Mouse (Mus musculus) liver, postnatal 0 days (tissue): ENCODE measurements at regions not wholly inside any gene's neighbourhood (a gene's known extent, or its start where the extent isn't known, plus 50 kb on each side); places are given as distances from the start of the nearest gene placed in this dataset.
"Not testable (repeated sequence)": the region's sequence is repeated elsewhere in the genome, so short reads cannot be mapped to it uniquely, and the experiment has no call there.

ENCODE experiments used
- CTCF ChIP-seq: sonication (generic); IDR thresholded peaks from 2 replicates; pipeline ENCODE4 v1.5.1; 2016; ENCODE audit warnings: antibody characterized with exemption, low read depth
- EP300 ChIP-seq: IDR thresholded peaks from 2 replicates; pipeline ENCODE4 v1.6.1; 2016; ENCODE audit warnings: antibody characterized with exemption, low read depth, mild to moderate bottlenecking

GRCm38 (mm10) chr4:122455100-122455499 lies 234.0 kb upstream of the 9530002B09Rik start:
- not testable (repeated sequence) for TF ChIP-seq CTCF, EP300
